Mouse (Mus musculus) E14TG2a.4 (cell line): ENCODE results near the gene Gpc6.

Experiments
- H3K27me3 ChIP-seq: 2 replicates; pipeline ENCODE4 v1.6.1; 2014; ENCODE audit warnings: low read length, control low read depth; ENCODE audit not compliant: insufficient read depth
- H3K36me3 ChIP-seq: 2 replicates; pipeline ENCODE4 v1.6.1; 2014; ENCODE audit warnings: low read length, control low read depth; ENCODE audit not compliant: insufficient read depth
- H3K4me1 ChIP-seq: replicated peaks from 2 replicates; pipeline ENCODE4 v1.6.1; 2014; ENCODE audit warnings: low read depth, low read length, control low read depth
- H3K4me3 ChIP-seq: replicated peaks from 2 replicates; pipeline ENCODE4 v1.5.1; 2014; ENCODE audit warnings: mild to moderate bottlenecking, low read length
- H3K9me3 ChIP-seq: 2 replicates; pipeline ENCODE4 v1.6.1; 2014; ENCODE audit warnings: low read length, control low read depth
- CTCF ChIP-seq: conservative IDR thresholded peaks from 2 replicates; pipeline ENCODE4 v1.5.1; 2014; ENCODE audit warnings: low read length
- NANOG ChIP-seq: IDR thresholded peaks from 2 replicates; pipeline ENCODE4 v1.6.1; 2014; ENCODE audit warnings: borderline replicate concordance, low read length, mixed read lengths
- POU5F1 ChIP-seq: IDR thresholded peaks from 2 replicates; pipeline ENCODE4 v1.6.1; 2014; ENCODE audit warnings: low read length, borderline replicate concordance

Gpc6 gene

DNA sequence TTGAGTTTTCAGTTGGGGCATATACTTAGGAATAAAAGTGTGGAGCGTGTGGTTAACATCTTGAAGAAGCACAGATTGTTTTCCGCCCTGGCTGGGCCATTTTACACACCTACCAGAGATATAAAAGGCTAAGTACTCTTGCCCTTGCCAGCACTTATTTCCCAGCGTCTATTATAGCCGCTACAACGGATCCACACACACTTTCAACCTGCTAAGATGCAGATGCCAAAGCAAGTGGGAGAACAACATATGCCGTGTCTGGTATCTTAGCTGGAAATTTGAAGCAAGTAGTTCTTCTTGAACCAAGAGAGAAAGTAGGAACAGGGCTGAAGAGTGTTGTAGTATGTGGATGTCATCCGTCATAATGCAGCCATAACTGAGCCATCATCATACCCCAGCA is 843.6 kb downstream of the Gpc6 start:
- TF ChIP-seq CTCF (no peak), POU5F1 (no peak), NANOG (no peak)
- H3K27me3 ChIP-seq: no peaks in the 10 kb centered on the region
- H3K36me3 ChIP-seq: no peaks in the 10 kb centered on the region

GRCm38 (mm10) chr14:117773373-117773772 is 848.3 kb downstream of the Gpc6 start:
- Histone ChIP-seq H3K36me3 (no peaks in the 10 kb centered on the region), H3K27me3 (no peaks in the 10 kb centered on the region), H3K4me1 (no peaks in the 10 kb centered on the region), H3K9me3 (peaks cover 12% of the 10 kb centered on the region), H3K4me3 (no peak overlapping the region)
- no peak for TF ChIP-seq CTCF
- TF ChIP-seq POU5F1: no peak
- no peak for TF ChIP-seq NANOG

More for the DNA sequence above, 843.6 kb downstream of the Gpc6 start:
- peaks cover 21% of the 10 kb centered on the region for H3K9me3 ChIP-seq
- no peaks in the 10 kb centered on the region for H3K4me1 ChIP-seq
- no peak overlapping the region for H3K4me3 ChIP-seq

GRCm38 (mm10) chr14:117777866-117778500 is 852.9 kb downstream of the Gpc6 start:
- TF ChIP-seq CTCF (no peak), POU5F1 (no peak), NANOG (no peak)
- Histone ChIP-seq H3K27me3 (no peaks in the 10 kb centered on the region), H3K36me3 (no peaks in the 10 kb centered on the region), H3K9me3 (no peaks in the 10 kb centered on the region), H3K4me3 (no peak overlapping the region), H3K4me1 (no peaks in the 10 kb centered on the region)

DNA sequence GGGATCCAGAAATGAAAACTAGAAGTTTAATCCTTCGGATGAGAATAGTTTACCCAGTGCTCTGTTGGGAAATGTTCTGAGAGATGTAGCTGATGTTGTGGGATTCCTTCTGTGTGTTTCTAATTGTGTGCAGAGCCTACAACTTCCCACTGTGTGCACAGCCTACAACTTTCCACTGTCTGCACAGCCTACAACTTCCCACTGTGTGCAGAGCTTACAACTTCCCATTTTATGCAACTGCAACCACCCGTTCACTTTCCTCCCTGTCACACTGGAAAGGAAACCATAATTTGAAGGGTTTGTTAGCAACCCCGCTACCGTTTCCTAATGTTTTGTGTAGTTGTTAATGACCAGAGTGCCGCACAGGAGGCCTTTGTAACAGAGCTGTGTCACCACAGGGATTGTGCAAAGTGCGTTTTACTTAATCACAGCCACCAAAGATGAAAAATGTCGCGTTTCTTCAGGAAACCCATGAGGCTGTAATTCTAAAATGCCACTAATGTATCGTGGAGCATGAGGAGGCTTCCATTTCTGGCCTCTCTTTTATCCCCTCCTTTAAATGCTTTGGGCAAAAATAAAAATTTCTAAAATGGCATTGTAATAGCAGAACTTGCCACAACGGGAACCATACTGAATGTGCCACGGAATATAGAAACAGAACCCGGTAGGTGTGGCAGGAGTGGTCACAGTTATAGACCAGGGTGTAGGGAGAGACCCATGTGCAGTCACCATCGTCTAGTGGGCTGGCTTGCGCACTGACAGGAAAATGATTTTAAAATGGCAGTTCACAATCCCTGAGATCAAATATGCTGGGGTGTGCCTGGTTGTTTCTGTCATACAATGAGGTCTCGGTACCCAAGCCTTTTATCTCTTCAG is 853.7 kb downstream of the Gpc6 start:
- Histone ChIP-seq H3K36me3 (no peaks in the 10 kb centered on the region), H3K27me3 (no peaks in the 10 kb centered on the region), H3K4me1 (no peaks in the 10 kb centered on the region), H3K4me3 (no peak overlapping the region), H3K9me3 (no peaks in the 10 kb centered on the region)
- no peak for TF ChIP-seq NANOG
- TF ChIP-seq POU5F1: no peak
- no peak for TF ChIP-seq CTCF

GRCm38 (mm10) chr14:117781724-117782123 is 856.6 kb downstream of the Gpc6 start:
- H3K9me3 ChIP-seq: no peaks in the 10 kb centered on the region
- H3K4me1 ChIP-seq: no peaks in the 10 kb centered on the region
- no peak overlapping the region for H3K4me3 ChIP-seq
- H3K36me3 ChIP-seq: no peaks in the 10 kb centered on the region
- no peak for TF ChIP-seq POU5F1
- no peak for TF ChIP-seq CTCF
- no peaks in the 10 kb centered on the region for H3K27me3 ChIP-seq

GRCm38 (mm10) chr14:117783671-117784262 is 858.7 kb downstream of the Gpc6 start:
- H3K4me1 ChIP-seq: no peaks in the 10 kb centered on the region
- no peaks in the 10 kb centered on the region for H3K36me3 ChIP-seq
- H3K4me3 ChIP-seq: no peak overlapping the region
- no peaks in the 10 kb centered on the region for H3K27me3 ChIP-seq
- TF ChIP-seq CTCF (no peak), NANOG (no peak), POU5F1 (no peak)
- no peaks in the 10 kb centered on the region for H3K9me3 ChIP-seq

DNA sequence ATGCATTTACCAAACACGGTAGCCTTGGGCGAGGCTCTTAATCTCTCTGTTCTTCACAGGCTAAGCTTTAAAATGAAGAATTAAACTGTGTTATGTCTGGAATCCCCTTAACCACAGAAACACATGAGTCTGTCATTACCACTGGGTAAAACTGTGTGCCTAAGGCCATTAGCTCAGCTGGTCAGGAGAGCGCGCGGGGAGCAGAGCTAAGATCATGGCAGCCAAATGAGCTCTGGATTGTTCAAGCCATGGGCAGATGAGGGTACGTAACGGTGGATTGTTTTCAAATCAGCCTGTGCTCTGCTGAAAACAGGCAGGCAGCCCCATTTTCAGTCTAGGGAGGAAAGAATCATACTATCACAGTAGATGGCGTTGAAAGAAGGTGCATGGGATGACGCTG is 859.8 kb downstream of the Gpc6 start:
- H3K27me3 ChIP-seq: no peaks in the 10 kb centered on the region
- H3K4me1 ChIP-seq: no peaks in the 10 kb centered on the region
- no peak overlapping the region for H3K4me3 ChIP-seq
- TF ChIP-seq NANOG: no peak
- TF ChIP-seq CTCF: no peak
- TF ChIP-seq POU5F1: no peak
- no peaks in the 10 kb centered on the region for H3K9me3 ChIP-seq
- H3K36me3 ChIP-seq: no peaks in the 10 kb centered on the region

- Histone ChIP-seq H3K4me3 (no peak overlapping the region), H3K27me3 (no peaks in the 10 kb centered on the region), H3K4me1 (no peaks in the 10 kb centered on the region), H3K9me3 (0 out of 2 replicates have a peak, but pooled peaks cover 1% of the 10 kb centered on the region), H3K36me3 (no peaks in the 10 kb centered on the region)
- TF ChIP-seq NANOG (no peak), POU5F1 (no peak), CTCF (no peak)
Observed at GRCm38 (mm10) chr14:117785507-117786085, 860.5 kb downstream of the Gpc6 start.
